Mouse (Mus musculus): ENCODE data around the gene Zcchc8. TPM values are rescaled to one million over a fixed set of nuclear protein-coding genes. Genes with fewer than 3 reads are reported as not detected.
"Not testable (repeated sequence)": the region's sequence is repeated elsewhere in the genome, so short reads cannot be mapped to it uniquely, and the experiment has no call there.

The Zcchc8 gene
- polyA plus RNA-seq, 1 experiment from 2014 or later: 27.3 TPM

DNA sequence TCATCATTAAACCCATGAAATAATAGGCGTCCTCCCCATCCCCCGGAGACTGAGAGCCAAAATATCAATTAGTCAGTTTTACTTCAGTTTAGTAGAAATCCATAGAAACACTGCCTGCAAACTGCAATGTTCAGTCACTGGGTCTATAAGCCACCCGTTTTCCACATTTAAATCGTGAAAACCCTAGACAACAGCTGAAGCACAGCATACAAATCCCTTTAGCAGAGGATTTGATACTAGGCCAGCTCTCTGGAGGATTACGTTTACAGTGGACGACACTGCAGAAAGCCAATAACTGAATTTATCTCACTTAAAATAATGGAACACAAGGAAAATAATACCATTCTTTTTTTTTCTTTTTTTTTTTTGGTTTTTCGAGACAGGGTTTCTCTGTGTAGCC lies 26.7 kb upstream of the Zcchc8 start:
- peak overlapping the region; percentile 70 for H3K4me3 ChIP-seq (ENCODE audit: low read depth, low read length)
- H3K27me3 ChIP-seq (ENCODE audit: control insufficient read depth, insufficient read depth, low read length): no peaks in the 10 kb centered on the region
- H3K9me3 ChIP-seq (ENCODE audit: control insufficient read depth, low read length): no peaks in the 10 kb centered on the region
- DNase-seq (ENCODE audit: low spot score) (no peak), ATAC-seq (ENCODE audit: low FRiP score, low TSS enrichment) (no peak)
- 4% methylated on average over 7 of the region's 7 CpGs for WGBS
- H3K9ac ChIP-seq (ENCODE audit: low read length): peak overlapping the region; percentile 54
- peaks cover 10% of the 10 kb centered on the region for H3K36me3 ChIP-seq (ENCODE audit: control insufficient read depth, insufficient read depth, low read length)
- H3K4me1 ChIP-seq (replicated peaks; ENCODE audit: control insufficient read depth, insufficient read depth): 0 out of 2 replicates have a peak, but pooled peaks cover 4% of the 10 kb centered on the region
- TF ChIP-seq CTCF (IDR thresholded peaks at IDR 0.05; ENCODE audit: low read depth) (no peak), EP300 (optimal IDR thresholded peaks at IDR 0.05) (no peak)
- H3K27ac ChIP-seq (replicated peaks): no peak overlapping the region
- peak overlapping the region; percentile 69 for H3K4me2 ChIP-seq (replicated peaks; ENCODE audit: low read depth)

- 0 out of 2 replicates have a peak, but pooled peaks cover 4% of the 10 kb centered on the region for H3K4me1 ChIP-seq (replicated peaks; ENCODE audit: control insufficient read depth, insufficient read depth)
- no peak overlapping the region for H3K27ac ChIP-seq (replicated peaks)
- H3K36me3 ChIP-seq (ENCODE audit: control insufficient read depth, insufficient read depth, low read length): peaks cover 13% of the 10 kb centered on the region
- ATAC-seq (ENCODE audit: low FRiP score, low TSS enrichment) (no peak), DNase-seq (ENCODE audit: low spot score) (no peak)
- H3K4me3 ChIP-seq (ENCODE audit: low read depth, low read length): no peak overlapping the region
- peak overlapping the region; percentile 69 for H3K4me2 ChIP-seq (replicated peaks; ENCODE audit: low read depth)
- no peaks in the 10 kb centered on the region for H3K27me3 ChIP-seq (ENCODE audit: control insufficient read depth, insufficient read depth, low read length)
- H3K9me3 ChIP-seq (ENCODE audit: control insufficient read depth, low read length): no peaks in the 10 kb centered on the region
- peak overlapping the region; percentile 13; the same call in 1 of the 2 replicates for H3K9ac ChIP-seq (ENCODE audit: low read length)
- TF ChIP-seq CTCF (IDR thresholded peaks at IDR 0.05; ENCODE audit: low read depth) (no peak), EP300 (optimal IDR thresholded peaks at IDR 0.05) (no peak)
These were observed 25.4 kb upstream of the Zcchc8 start for GRCm38 (mm10) chr5:123746253-123746652.

DNA sequence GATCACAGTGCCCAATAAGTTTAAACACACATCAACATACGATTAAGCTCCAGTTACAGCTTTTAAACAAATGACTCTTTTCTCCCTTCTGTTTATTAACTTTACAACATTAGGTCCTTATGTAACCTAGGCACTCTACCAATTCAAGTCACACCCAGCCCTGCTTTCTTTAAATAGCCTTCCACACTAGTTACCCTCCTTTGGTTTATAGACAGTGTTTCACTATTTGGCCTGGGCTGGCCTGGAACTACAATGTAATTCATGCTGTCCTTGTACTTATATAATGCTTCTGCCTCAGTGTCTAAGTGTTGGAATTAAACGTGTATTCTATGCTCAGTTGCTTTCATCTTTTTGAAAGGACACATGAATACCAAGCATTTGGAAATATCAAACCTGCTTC lies 23.5 kb upstream of the Zcchc8 start:
- Histone ChIP-seq H3K9ac (ENCODE audit: low read length) (no peak overlapping the region), H3K27me3 (ENCODE audit: control insufficient read depth, insufficient read depth, low read length) (no peaks in the 10 kb centered on the region), H3K4me3 (ENCODE audit: low read depth, low read length) (no peak overlapping the region), H3K4me2 (replicated peaks; ENCODE audit: low read depth) (no peak overlapping the region), H3K9me3 (ENCODE audit: control insufficient read depth, low read length) (no peaks in the 10 kb centered on the region), H3K4me1 (replicated peaks; ENCODE audit: control insufficient read depth, insufficient read depth) (0 out of 2 replicates have a peak, but pooled peaks cover 4% of the 10 kb centered on the region), H3K27ac (replicated peaks) (no peak overlapping the region), H3K36me3 (ENCODE audit: control insufficient read depth, insufficient read depth, low read length) (peaks cover 17% of the 10 kb centered on the region)
- ATAC-seq (ENCODE audit: low FRiP score, low TSS enrichment): no peak
- no peak for DNase-seq (ENCODE audit: low spot score)
- TF ChIP-seq EP300 (optimal IDR thresholded peaks at IDR 0.05) (no peak), CTCF (IDR thresholded peaks at IDR 0.05; ENCODE audit: low read depth) (no peak)
- WGBS: 61% methylated on average over 2 of the region's 2 CpGs

GRCm38 (mm10) chr5:123730981-123731380 lies 10.1 kb upstream of the Zcchc8 start:
- TF ChIP-seq EP300 (optimal IDR thresholded peaks at IDR 0.05) (no peak), CTCF (IDR thresholded peaks at IDR 0.05; ENCODE audit: low read depth) (no peak)
- Histone ChIP-seq H3K4me3 (ENCODE audit: low read depth, low read length) (no peak overlapping the region), H3K9ac (ENCODE audit: low read length) (no peak overlapping the region), H3K27me3 (ENCODE audit: control insufficient read depth, insufficient read depth, low read length) (no peaks in the 10 kb centered on the region), H3K27ac (replicated peaks) (no peak overlapping the region), H3K4me1 (replicated peaks; ENCODE audit: control insufficient read depth, insufficient read depth) (no peaks in the 10 kb centered on the region), H3K9me3 (ENCODE audit: control insufficient read depth, low read length) (no peaks in the 10 kb centered on the region), H3K36me3 (ENCODE audit: control insufficient read depth, insufficient read depth, low read length) (peaks cover 30% of the 10 kb centered on the region), H3K4me2 (replicated peaks; ENCODE audit: low read depth) (no peak overlapping the region)
- ATAC-seq (ENCODE audit: low FRiP score, low TSS enrichment) (no peak), DNase-seq (ENCODE audit: low spot score) (no peak)
- WGBS: 90% methylated on average over 2 of the region's 2 CpGs

DNA sequence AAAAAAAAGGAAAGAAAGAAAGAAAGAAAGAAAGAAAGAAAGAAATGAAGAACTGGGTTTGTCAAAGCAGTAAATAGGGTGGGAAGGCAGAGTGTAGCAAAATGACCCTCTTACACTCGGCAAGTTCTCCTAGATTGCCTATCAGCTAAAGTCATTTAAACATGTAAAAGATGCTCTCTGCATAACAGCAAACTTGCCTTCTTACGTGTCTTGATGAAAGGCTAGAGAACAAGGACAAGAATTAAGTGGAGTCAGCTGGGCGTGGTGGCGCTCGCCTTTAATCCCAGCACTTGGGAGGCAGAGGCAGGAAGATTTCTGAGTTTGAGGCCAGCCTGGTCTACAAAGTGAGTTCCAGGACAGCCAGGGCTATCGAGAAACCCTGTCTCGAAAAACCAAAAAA lies 2.9 kb upstream of the Zcchc8 start:
- not testable (repeated sequence) for H3K9me3 ChIP-seq (ENCODE audit: control insufficient read depth, low read length); DNase-seq (ENCODE audit: low spot score); H3K4me3 ChIP-seq (ENCODE audit: low read depth, low read length); H3K9ac ChIP-seq (ENCODE audit: low read length); ATAC-seq (ENCODE audit: low FRiP score, low TSS enrichment); H3K36me3 ChIP-seq (ENCODE audit: control insufficient read depth, insufficient read depth, low read length); H3K27me3 ChIP-seq (ENCODE audit: control insufficient read depth, insufficient read depth, low read length); H3K4me1 ChIP-seq (replicated peaks; ENCODE audit: control insufficient read depth, insufficient read depth); H3K4me2 ChIP-seq (replicated peaks; ENCODE audit: low read depth); H3K27ac ChIP-seq (replicated peaks)
- 84% methylated on average over 7 of the region's 7 CpGs for WGBS

DNA sequence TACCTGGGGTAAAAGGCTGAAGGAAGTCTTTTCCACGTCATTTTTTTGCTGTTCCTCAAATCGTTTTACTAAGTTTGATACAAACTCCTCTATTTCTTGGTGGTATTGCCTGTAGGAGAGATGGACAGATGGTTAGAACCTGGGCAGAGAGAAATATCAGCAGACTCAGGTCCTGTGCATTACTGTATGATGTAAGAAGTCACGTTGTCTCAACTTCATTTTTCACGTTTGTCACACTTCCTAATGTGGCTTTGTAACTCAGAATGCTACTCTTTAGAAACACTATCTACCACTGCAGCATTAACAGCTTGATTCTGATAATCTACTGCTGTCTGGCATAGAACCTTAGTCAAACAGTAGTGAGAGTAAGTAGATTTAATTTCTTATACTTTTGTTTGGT lies 6.3 kb downstream of the Zcchc8 start:
- H3K4me1 ChIP-seq (replicated peaks; ENCODE audit: control insufficient read depth, insufficient read depth): no peaks in the 10 kb centered on the region
- no peak overlapping the region for H3K4me3 ChIP-seq (ENCODE audit: low read depth, low read length)
- H3K27me3 ChIP-seq (ENCODE audit: control insufficient read depth, insufficient read depth, low read length): no peaks in the 10 kb centered on the region
- 85% methylated on average over 4 of the region's 4 CpGs for WGBS
- H3K9ac ChIP-seq (ENCODE audit: low read length): no peak overlapping the region
- no peak overlapping the region for H3K27ac ChIP-seq (replicated peaks)
- H3K9me3 ChIP-seq (ENCODE audit: control insufficient read depth, low read length): no peaks in the 10 kb centered on the region
- TF ChIP-seq EP300 (optimal IDR thresholded peaks at IDR 0.05): no peak
- no peak for TF ChIP-seq CTCF (IDR thresholded peaks at IDR 0.05; ENCODE audit: low read depth)
- ATAC-seq (ENCODE audit: low FRiP score, low TSS enrichment) (no peak), DNase-seq (ENCODE audit: low spot score) (no peak)
- no peak overlapping the region for H3K4me2 ChIP-seq (replicated peaks; ENCODE audit: low read depth)
- H3K36me3 ChIP-seq (ENCODE audit: control insufficient read depth, insufficient read depth, low read length): peaks cover 10% of the 10 kb centered on the region

Measured in stomach, postnatal 0 days (tissue).